Mouse (Mus musculus): Measurements from ENCODE around the gene Lrrc4c. TPM values are rescaled to one million over a fixed set of nuclear protein-coding genes. Genes with fewer than 3 reads are reported as not detected.

Gene Lrrc4c
- total and polyA plus RNA-seq, 2 experiments from 2014 or later, result 51.8 to 66.4 TPM

DNA sequence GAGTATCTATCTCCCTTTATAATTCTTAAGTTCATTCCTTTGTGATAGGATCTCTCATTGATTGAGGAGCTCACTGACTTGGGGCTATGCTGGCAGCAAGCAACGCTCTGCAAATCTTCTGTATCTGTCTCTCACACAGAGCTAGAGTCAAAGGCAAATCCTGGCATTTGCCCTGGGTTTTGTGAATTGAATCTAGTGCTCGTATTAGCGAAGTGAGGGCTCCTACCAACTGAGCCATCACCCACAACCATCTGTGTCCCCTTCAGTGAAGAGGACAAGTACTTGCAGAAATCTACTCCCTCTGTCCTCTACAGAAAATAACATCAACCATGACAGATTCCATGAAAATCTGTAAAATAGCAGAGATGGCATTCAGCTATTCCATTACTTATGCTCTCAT, 726.0 kb downstream of the Lrrc4c start:
- ATAC-seq (ENCODE audit: low FRiP score) (no peak), DNase-seq (ENCODE audit: low spot score) (no peak)
- H3K27ac ChIP-seq (ENCODE audit: low read depth, low read length), result no peak overlapping the region
- no peaks in the 10 kb centered on the region for H3K4me1 ChIP-seq (ENCODE audit: insufficient read depth, low read length)
- WGBS, result 60% methylated on average over 3 of the region's 3 CpGs
- no peak overlapping the region for H3K4me2 ChIP-seq (ENCODE audit: low read depth, low read length, poor library complexity, severe bottlenecking)
- no peaks in the 10 kb centered on the region for H3K27me3 ChIP-seq (ENCODE audit: insufficient read depth, low read length)
- no peaks in the 10 kb centered on the region for H3K9me3 ChIP-seq (ENCODE audit: low read length)
- H3K4me3 ChIP-seq (ENCODE audit: low read depth, low read length), result no peak overlapping the region
- no peak overlapping the region for H3K9ac ChIP-seq (replicated peaks; ENCODE audit: low read length, poor library complexity, severe bottlenecking)
- no peaks in the 10 kb centered on the region for H3K36me3 ChIP-seq (ENCODE audit: insufficient read depth, low read length)
- no peak for TF ChIP-seq CTCF (IDR thresholded peaks at IDR 0.05)

DNA sequence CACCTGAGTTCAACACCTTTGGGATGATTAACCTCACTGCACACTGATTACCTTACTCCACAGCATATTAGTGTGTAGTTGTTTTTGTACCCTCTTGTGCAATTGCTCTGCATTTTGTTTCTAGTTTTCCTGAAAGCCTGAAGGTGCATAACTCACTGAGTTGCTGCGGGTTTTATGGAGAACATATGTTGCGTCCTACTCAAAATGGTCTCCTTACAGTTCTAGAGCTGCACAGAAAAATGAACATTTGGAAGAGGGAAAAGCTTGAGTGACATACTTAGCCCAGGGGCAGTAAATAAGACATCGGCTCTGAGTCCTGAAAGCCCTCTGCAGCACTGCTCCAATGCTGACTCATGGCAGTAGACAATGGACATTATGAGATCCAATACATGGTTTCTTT, 727.7 kb downstream of the Lrrc4c start:
- H3K4me1 ChIP-seq (ENCODE audit: insufficient read depth, low read length), result no peaks in the 10 kb centered on the region
- DNase-seq (ENCODE audit: low spot score) (no peak), ATAC-seq (ENCODE audit: low FRiP score) (no peak)
- no peak overlapping the region for H3K4me2 ChIP-seq (ENCODE audit: low read depth, low read length, poor library complexity, severe bottlenecking)
- no peak for TF ChIP-seq CTCF (IDR thresholded peaks at IDR 0.05)
- H3K9me3 ChIP-seq (ENCODE audit: low read length), result no peaks in the 10 kb centered on the region
- H3K4me3 ChIP-seq (ENCODE audit: low read depth, low read length), result no peak overlapping the region
- H3K9ac ChIP-seq (replicated peaks; ENCODE audit: low read length, poor library complexity, severe bottlenecking), result no peak overlapping the region
- no peaks in the 10 kb centered on the region for H3K36me3 ChIP-seq (ENCODE audit: insufficient read depth, low read length)
- H3K27me3 ChIP-seq (ENCODE audit: insufficient read depth, low read length), result no peaks in the 10 kb centered on the region
- H3K27ac ChIP-seq (ENCODE audit: low read depth, low read length), result no peak overlapping the region
- 90% methylated on average over 3 of the region's 3 CpGs for WGBS

DNA sequence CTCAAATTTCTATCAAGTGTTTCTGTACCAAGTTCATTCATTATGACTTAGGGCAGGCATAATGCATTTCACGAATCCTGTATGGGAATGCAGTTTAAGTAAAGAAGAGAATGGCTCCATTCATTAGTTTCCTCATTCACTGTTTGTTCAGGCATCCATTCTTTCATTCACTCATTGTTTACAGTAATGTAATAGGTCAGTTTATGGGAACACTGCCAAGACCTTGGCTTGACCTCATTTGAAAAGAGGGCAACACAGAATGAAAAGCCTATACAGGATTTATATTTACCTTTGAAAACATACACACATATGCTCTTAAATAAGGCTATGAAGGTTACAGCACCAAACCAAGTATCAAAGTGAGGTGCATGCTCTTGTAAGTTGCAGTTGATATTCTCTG, 762.2 kb downstream of the Lrrc4c start:
- TF ChIP-seq CTCF (IDR thresholded peaks at IDR 0.05), result no peak
- 55% methylated on average over 1 of the region's 1 CpGs for WGBS
- no peak overlapping the region for H3K4me3 ChIP-seq (ENCODE audit: low read depth, low read length)
- H3K27me3 ChIP-seq (ENCODE audit: insufficient read depth, low read length), result no peaks in the 10 kb centered on the region
- H3K36me3 ChIP-seq (ENCODE audit: insufficient read depth, low read length), result no peaks in the 10 kb centered on the region
- no peak for DNase-seq (ENCODE audit: low spot score)
- no peak overlapping the region for H3K27ac ChIP-seq (ENCODE audit: low read depth, low read length)
- no peaks in the 10 kb centered on the region for H3K4me1 ChIP-seq (ENCODE audit: insufficient read depth, low read length)
- no peak overlapping the region for H3K4me2 ChIP-seq (ENCODE audit: low read depth, low read length, poor library complexity, severe bottlenecking)
- H3K9me3 ChIP-seq (ENCODE audit: low read length), result no peaks in the 10 kb centered on the region
- H3K9ac ChIP-seq (replicated peaks; ENCODE audit: low read length, poor library complexity, severe bottlenecking), result no peak overlapping the region
- no peak for ATAC-seq (ENCODE audit: low FRiP score)

DNA sequence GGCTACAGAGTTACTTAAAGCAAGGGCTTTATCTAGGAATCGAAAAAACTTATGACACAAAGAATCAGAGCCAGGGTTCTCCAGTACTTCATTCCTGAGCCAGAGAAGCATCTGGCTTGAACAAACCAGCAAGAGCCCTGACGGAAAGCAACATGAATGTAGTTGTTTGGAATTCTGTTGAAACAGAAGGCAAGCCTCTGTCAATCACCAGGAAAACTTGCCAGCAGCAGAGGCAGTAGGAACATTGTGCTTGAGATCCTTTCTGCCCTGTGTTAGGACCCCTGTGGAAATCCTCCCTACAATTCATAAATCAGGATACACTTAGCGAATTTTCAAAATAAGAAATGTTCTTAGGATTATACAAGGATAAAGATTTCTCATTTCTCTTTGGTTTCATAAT, 780.0 kb downstream of the Lrrc4c start:
- Histone ChIP-seq H3K27ac (ENCODE audit: low read depth, low read length) (no peak overlapping the region), H3K9me3 (ENCODE audit: low read length) (no peaks in the 10 kb centered on the region), H3K9ac (replicated peaks; ENCODE audit: low read length, poor library complexity, severe bottlenecking) (no peak overlapping the region), H3K4me2 (ENCODE audit: low read depth, low read length, poor library complexity, severe bottlenecking) (no peak overlapping the region), H3K27me3 (ENCODE audit: insufficient read depth, low read length) (no peaks in the 10 kb centered on the region), H3K36me3 (ENCODE audit: insufficient read depth, low read length) (no peaks in the 10 kb centered on the region), H3K4me3 (ENCODE audit: low read depth, low read length) (no peak overlapping the region), H3K4me1 (ENCODE audit: insufficient read depth, low read length) (no peaks in the 10 kb centered on the region)
- no peak for TF ChIP-seq CTCF (IDR thresholded peaks at IDR 0.05)
- DNase-seq (ENCODE audit: low spot score) (peak; percentile 41), ATAC-seq (ENCODE audit: low FRiP score) (no peak)
- WGBS, result 43% methylated on average over 3 of the region's 3 CpGs

DNA sequence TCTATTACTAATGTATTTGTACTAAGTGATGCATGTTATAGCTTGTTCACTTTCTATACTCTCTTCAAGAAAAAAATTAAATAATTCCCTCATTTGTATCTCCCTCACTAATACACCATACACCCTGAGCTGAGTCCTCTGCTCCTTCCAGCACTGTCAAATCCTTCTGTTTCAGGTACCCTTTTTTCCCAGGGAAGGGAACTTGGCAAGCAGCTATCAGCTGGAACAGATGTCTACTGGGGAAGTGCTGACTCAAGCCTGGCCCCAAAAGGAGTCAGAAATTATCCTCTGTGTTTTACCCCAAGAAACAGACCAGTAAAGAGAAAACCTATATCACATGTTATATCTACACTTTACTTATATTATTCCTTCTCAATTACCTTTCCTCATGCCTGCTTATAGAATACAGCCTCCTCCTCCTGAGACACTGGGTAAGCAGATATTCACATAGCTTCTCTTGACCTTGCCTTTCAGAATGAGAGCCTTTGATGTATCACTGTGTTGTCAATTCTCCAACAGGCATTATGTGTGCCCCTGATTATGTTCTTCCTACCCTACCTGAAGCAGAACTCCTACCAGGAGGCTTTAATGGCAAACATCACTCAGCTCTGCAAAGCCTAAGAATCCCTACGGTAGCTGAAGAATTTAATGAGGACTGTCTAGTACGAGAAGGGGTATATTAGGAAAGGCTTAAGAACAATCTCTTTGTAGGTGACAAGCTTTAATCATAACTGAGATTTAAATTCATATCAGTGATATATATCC, 785.6 kb downstream of the Lrrc4c start:
- ATAC-seq (ENCODE audit: low FRiP score), result no peak
- Histone ChIP-seq H3K9ac (replicated peaks; ENCODE audit: low read length, poor library complexity, severe bottlenecking) (no peak overlapping the region), H3K27ac (ENCODE audit: low read depth, low read length) (no peak overlapping the region), H3K36me3 (ENCODE audit: insufficient read depth, low read length) (no peaks in the 10 kb centered on the region), H3K4me3 (ENCODE audit: low read depth, low read length) (no peak overlapping the region), H3K4me1 (ENCODE audit: insufficient read depth, low read length) (no peaks in the 10 kb centered on the region), H3K4me2 (ENCODE audit: low read depth, low read length, poor library complexity, severe bottlenecking) (no peak overlapping the region), H3K9me3 (ENCODE audit: low read length) (no peaks in the 10 kb centered on the region), H3K27me3 (ENCODE audit: insufficient read depth, low read length) (no peaks in the 10 kb centered on the region)
- 55% methylated on average over 2 of the region's 2 CpGs for WGBS
- TF ChIP-seq CTCF (IDR thresholded peaks at IDR 0.05), result no peak
- DNase-seq (ENCODE audit: low spot score), result no peak

DNA sequence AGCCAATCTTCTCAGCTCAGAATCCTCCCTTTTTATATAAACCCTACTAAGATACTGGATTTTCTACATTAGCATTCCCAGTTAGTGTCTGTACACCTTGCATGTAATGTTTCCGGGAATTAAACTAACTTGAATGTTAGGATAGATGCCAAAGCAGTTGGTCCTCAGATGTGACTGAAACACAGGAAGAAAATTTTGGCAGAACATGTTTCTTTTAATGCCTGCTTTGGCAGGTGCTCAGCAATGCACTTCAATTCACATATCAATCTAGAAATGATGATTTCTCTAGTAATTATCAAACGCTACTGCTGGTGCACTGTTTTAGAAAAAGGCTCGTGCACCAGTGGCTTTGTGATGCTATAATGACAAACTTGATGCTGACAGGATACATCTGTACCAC, 806.3 kb downstream of the Lrrc4c start:
- Histone ChIP-seq H3K4me2 (ENCODE audit: low read depth, low read length, poor library complexity, severe bottlenecking) (no peak overlapping the region), H3K36me3 (ENCODE audit: insufficient read depth, low read length) (no peaks in the 10 kb centered on the region), H3K9ac (replicated peaks; ENCODE audit: low read length, poor library complexity, severe bottlenecking) (no peak overlapping the region), H3K9me3 (ENCODE audit: low read length) (no peaks in the 10 kb centered on the region), H3K27me3 (ENCODE audit: insufficient read depth, low read length) (no peaks in the 10 kb centered on the region), H3K27ac (ENCODE audit: low read depth, low read length) (no peak overlapping the region), H3K4me3 (ENCODE audit: low read depth, low read length) (no peak overlapping the region), H3K4me1 (ENCODE audit: insufficient read depth, low read length) (no peaks in the 10 kb centered on the region)
- 78% methylated on average over 3 of the region's 3 CpGs for WGBS
- TF ChIP-seq CTCF (IDR thresholded peaks at IDR 0.05), result no peak
- peak; percentile 50 for DNase-seq (ENCODE audit: low spot score)
- ATAC-seq (ENCODE audit: low FRiP score), result no peak
